Mouse (Mus musculus): ENCODE measurements around the gene Ghrhr.

Ghrhr gene

GRCm38 (mm10) chr6:55354456-55355117, 21.5 kb upstream of the Ghrhr start:
- no peak for DNase-seq

- no peak for DNase-seq
Observed at GRCm38 (mm10) chr6:55355575-55355974, 20.5 kb upstream of the Ghrhr start.

DNA sequence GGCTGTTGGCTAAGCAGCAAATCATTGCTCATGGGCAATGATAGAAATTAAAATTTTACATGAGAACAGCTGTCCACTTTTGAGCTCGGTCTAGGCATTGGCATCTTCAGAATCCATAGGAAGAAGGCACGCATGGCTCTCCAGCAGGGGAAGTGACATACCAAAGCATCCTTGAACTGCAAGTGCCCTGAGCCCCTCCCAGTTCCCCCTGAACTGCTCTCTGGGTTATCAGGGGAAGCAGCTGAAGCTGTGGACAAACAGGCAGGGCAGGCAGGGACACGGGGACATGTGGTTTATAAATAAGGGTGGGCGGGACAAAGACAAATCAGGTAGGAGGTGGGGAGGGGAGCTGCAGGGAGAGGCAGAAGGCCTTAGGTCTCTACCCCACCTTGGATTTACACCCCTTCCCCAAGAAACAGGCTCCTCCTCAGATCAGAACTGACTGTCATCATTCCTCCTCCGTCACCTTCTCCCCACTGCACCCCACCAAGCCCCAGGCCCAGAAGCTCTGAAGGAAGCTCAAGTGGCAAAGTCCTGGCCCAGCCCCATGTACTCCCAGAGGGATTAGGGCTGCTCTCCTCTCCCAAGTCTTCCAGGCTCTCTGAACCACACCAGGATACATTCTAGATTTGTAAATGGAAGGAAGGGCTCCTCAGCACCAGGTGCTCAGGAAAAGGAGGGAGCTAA, 19.9 kb upstream of the Ghrhr start:
- DNase-seq: no peak

DNA sequence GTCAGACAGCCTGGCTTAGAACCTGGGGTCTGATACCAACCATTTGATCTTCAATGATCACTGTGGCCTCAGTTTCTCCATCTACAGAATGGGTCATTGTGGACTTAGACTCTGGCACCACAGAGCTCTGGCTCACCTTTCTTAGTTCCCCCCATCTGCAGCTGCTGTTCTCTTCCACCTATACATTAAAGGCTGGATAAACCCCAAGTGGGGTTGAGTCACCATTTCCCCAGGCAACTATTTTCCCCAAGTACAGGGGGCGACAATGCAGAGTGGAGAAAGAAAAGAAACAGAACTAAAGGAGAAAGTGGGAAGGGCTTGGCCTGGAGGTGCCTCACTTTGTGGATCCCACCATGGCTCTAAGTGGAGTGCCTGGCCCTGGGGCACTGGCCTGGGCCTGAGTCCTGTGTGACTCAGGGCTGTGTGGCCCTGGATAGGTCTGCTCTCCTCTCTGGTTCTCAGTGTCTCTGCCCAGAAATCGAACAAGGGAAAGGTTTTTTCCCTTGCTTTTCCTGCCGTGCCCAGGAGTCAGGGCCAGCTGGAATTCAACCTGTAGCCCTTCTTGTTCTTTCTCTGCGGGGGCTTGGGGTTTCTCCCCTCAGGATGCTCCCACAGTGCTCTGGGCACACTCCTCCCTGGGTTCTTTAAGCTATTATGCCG, 19.0 kb upstream of the Ghrhr start:
- no peak for DNase-seq

DNA sequence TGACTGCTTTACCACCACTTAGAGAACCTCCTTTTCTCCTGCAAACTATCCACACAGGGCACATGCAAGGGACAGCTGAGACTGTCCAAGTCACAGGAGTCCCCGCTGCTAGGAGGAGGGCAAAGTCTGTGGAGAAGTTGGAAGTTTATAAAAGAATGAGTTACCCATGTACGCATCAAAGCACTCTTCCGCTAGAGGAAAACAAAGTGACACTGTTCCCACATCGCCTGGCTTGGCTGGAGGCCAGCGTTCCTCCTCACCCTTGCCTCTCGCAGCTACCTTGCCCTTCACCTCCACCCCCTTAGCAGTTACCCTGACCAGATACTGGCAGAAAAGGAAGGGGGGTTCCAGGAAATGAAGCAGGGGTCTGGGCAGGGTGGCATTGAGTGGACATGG, 18.5 kb upstream of the Ghrhr start:
- no peak for DNase-seq

- no peak for DNase-seq
Observed at GRCm38 (mm10) chr6:55358731-55359143, 17.4 kb upstream of the Ghrhr start.

DNA sequence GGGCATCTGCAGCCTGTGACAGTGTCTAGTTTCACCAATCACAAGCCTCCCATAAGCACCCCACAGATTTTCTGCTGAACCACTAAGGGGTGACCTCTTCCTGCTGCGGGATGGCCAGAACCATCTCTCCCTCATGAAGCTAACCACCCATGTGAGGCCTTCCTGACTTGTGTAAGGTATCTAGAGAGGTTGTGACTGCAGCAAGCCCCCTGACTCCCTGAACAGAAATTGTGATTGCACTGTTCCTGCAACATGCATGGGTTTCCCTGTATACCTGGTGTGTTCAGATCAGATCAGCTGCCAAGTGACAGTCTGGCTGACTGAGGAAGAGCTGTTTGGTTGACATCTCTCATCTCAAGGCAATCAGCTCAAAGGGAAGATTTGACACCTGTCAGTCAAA, 13.4 kb upstream of the Ghrhr start:
- no peak for DNase-seq

- no peak for DNase-seq
Observed at GRCm38 (mm10) chr6:55367126-55367525, 9.0 kb upstream of the Ghrhr start.

DNA sequence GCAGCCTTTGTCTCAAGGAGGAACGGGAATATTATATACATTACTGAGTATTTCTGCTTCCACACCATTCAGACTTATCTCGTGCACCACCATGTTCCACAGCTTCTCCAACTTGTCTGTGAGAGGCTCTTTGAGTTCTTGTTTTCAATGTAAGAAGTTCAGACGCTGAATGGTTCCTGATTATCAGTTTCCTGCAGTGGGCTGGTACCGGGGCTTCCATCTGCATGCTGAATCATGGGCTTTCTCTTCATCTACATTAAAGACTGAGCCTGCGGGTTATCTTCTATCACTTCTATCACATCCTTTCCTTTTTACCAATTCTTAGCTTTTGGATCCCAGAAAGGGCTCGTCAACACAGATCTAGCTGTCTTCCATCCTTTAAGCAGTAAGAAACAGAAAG, 5.3 kb upstream of the Ghrhr start:
- no peak for DNase-seq

DNA sequence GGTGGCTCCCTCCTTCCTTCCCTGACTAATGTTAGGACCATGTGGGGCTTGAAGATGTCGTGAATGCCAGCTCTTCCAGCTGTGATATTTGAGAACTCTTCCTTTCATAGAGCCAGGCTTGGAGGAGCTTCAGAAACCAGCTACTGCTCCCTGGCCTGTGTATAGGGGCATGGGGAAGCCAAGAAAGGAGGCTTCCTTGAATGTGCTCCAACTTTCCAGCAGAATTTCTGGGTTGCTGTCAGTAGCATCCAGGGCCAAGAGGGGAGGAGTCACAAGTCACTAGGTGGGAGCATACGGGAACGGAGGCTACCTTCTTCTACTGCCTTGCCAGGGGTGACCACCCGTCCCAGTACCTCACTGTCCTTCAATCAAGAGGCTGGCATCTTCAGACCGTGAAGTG, 416 bp downstream of the Ghrhr start:
- DNase-seq: no peak

DNA sequence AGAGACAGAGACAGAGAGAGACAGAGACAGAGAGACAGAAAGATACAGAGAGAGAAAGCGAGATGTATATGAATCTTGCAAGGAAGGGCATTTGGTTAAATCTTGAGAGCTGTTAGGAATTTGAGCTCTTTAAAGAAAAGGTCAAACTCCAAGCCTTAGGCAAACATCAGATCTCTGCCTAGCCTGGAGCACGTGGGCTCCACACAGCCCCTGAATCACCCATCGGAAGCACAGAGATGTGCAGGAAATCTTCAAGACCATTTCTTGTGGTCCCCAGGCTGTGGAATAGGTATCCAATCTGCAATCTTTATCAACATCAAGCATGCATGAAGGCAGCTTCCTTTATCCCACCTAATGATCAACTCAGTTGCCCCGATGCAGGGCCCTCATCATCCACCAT, 1.4 kb downstream of the Ghrhr start:
- no peak for DNase-seq

GRCm38 (mm10) chr6:55379641-55380335, 3.7 kb downstream of the Ghrhr start:
- peak; percentile 22 for DNase-seq

DNA sequence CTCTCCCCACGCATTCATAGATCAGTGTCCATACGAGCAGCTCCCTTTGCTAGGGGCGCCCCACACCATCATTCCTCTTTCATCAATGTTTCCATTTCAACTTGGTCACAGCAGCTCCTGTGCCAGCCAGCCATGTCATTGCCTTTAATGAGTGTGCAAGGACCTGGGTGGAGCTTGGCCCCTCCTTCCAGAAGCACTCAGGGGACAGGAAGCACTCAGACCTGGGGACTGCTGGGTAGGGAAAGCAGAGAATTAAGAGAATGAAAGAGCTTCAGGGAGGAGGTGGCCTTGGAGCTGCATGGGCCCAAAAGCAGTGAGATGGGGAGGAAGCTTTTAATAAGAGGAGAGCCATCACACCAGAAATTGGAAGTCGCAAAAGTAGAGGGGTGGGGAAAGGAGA, 5.9 kb downstream of the Ghrhr start:
- no peak for DNase-seq

DNA sequence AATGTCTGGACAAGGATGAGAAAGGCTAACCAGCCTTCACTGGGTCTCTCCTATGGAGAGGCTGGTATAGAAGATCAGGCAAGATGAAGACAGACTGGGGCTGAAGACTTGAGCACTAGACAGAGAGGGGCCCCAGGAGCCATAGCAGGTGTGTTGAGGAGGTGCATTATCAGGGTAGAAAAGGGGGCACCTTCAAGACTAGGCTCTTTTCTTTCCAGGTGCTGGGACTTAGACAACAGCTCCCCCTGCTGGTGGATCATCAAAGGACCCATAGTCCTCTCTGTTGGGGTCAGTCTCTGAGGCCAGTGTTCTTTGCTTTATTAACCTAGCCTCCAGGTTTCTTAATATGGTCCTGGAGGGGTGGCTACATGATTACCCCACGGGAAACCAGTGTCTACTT, 7.8 kb downstream of the Ghrhr start:
- DNase-seq: no peak

DNA sequence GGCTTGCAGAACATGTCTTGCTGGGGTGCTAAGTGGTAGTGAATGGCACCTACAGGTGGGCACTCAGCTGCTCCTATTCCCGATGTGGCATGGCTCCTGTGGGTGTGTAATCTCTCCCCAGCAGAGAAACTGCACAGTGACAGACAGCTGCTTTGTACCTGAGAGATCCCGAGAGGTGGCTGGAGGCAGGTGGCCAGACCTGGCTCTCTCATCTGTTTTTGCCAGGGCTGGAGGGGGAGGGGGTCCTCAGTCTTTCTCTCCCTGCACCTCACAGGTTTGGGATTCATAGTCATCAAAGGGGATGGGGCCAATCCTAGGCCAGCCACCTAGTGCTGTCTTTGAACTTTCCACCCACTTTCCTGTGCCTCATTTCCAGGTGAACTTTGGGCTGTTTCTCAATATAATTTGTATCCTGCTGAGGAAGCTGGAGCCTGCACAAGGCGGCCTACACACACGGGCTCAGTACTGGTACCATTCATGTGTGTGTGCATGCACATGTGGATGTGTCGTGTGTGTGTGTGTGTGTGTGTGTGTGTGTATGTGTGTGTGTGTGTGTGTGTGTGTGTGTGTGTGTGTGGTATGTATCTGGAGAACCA, 8.4 kb downstream of the Ghrhr start:
- DNase-seq: no peak

DNA sequence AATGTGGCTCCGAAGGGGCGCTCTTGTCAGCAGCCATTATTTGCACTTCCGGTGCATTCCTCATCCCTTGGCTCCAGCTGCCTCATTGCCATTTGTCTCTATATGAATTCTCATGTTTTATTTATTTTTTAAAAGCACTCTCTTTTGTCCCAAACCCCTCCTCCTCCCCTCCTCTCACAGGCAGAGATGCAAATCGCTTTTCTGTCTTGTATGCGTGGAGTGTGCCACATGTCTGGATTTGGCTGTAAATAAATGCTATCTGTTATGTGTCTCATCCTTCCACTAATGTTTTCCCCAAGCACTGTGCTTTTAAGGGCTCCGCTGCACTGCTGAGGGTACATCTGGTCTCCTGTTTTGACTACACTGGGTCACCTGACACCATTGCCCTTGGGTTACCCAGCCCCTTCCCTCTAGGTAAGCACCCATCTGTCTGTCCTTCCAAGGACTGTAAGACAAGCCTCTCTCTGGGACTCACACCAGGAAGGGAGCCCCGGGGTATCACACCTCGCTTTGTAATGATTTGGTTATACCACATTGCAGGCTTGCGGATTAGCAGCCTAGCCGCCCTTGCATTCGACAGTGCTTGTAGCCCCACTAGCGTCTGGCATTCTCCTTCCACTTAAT, 12.6 kb downstream of the Ghrhr start:
- DNase-seq: no peak

GRCm38 (mm10) chr6:55389321-55389720, 13.2 kb downstream of the Ghrhr start:
- no peak for DNase-seq

DNA sequence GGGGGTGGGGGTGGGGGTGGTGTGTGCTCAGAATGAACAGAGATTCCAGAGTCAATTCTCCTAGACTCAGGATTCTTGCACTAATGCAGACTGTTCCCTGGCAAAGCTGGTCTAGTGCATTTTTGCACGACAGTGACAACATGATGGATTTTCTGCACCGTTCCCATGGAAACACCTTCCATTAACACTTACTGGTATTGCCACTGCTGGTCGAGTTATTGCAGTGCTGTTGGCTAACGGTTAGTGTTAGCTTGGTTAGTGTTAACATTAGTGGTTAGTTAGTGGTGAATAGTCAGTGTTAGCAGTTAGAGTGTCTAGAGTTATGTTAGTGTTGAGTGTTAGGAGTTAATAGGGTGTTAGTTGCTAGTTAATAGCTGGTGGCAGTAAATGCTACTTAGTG, 15.7 kb downstream of the Ghrhr start:
- no peak for DNase-seq

- peak; percentile 78 for DNase-seq
Observed at GRCm38 (mm10) chr6:55392453-55392852, 16.4 kb downstream of the Ghrhr start.

DNA sequence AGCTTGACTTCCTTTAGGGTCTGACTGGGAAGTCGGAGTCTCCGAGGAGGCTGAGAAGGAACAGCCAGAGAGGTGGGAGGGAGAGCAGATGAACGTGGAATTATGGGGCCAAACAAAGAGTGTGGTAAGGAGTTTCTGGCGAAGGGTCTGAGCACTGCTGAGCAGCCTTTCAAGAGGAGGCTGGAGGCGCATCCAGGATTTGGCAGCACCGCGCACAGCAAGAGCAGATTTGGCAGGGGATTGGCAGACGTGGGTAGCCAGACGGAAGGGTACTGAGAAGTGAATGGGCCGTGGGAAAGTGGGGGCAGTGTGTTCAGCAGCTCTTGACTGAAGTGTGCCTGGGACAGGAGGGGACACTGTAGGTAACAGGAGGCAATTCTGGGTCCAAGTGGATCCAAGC, 18.8 kb downstream of the Ghrhr start:
- DNase-seq: peak; percentile 79

- DNase-seq: no peak
Observed at GRCm38 (mm10) chr6:55396176-55396575, 20.1 kb downstream of the Ghrhr start.

DNA sequence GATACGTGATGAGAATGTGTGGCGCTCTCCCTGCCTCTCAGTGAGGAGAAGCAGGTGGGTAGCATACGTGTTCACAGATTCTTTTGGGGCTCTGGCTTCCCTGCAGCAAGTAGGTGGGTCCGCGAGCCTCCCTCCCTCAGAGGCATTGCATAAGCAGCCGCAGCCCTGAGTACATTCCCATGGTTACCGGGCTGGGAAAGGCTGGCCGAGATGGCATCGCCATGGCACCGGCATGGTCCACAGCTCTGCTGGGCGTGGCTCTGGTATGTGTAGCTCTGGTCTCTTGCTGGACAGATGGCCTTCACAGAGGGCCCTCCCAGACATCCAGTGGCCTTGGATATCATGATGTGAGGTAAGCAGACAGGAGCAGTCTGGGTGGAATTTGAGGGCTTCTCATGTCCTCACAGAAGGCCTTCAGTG, 20.5 kb downstream of the Ghrhr start:
- DNase-seq: peak; percentile 67

Measured in cerebellum, adult 11 months (tissue).